Mouse (Mus musculus): ENCODE measurements around the gene Lsm2.

DNA sequence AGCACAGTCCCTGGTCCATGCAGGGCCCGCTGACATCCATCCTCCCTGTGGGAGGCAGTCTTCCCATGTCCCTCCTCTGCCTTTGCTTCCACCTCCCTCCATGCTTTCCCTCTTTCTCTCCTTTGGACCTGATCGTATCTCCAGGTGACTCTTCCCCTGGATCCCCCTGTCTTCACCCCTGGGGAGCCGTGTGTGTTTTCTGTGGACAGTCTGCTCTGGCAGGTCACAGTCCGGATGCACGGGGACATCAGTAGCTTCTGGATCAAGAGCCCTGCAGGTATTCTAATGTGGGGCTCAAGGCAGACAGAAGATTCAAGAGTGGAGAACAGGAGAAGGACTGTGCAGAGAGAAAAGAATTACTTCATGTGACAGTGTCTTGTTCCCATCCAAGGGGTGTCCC is 41.6 kb downstream of the Lsm2 start:
- TF ChIP-seq POLR2A (IDR thresholded peaks at IDR 0.05; ENCODE audit: control insufficient read depth, low read depth, low read length) = no peak
- TF ChIP-seq CTCF (IDR thresholded peaks at IDR 0.05; ENCODE audit: control insufficient read depth, insufficient read depth, insufficient replicate concordance, low read depth, low read length) = no peak

Measured in testis, adult 2 months (tissue).